Mouse (Mus musculus) gastrocnemius, postnatal 36 days (tissue): ENCODE measurements around the gene Surf1. TPM values are rescaled to one million over a fixed set of nuclear protein-coding genes. Genes with fewer than 3 reads are reported as not detected.

Experiments used
- DNase-seq, 2 experiments: peaks; one replicate each; pipeline ENCODE4 v3.0.0; 2022
- intact Hi-C: fragments of 180-260 bp; cut with DNase I; formaldehyde crosslinking; loops from one replicate; pipeline ENCODE4 v1.15.1; 2025
- total RNA-seq, 2 experiments: library from RNA; stranded (reverse); gene quantifications; 2 replicates each; pipeline ENCODE4 v1.2.3; 2021

Surf1 gene
- total RNA-seq, 2 experiments from 2014 or later: 35.5 to 38.8 TPM

DNA sequence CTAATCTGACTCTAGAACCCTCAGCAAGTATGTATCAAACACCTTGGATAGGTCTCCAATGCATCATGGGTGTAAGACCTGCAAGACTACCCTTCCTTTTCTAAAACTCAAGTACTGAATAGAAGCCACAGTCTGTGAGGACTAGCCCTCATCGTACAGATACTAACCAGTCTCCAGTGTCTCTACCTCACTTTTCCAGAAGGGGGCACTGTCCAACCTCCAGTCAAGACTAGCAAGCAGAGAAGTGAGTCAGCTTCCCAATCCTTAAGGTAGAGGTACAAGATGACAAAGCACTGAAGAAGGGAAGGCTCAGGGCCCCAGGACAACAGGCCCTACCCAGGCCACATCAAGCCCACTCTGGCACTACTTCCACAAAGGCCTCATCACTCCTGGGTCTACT is 14.1 kb upstream of the Surf1 start:
- intact Hi-C loops: loop anchor here (2.0 to 5.0 kb wide), 2 partner anchors 77 to 110 kb away; partner anchors contain the start of gene Cacfd1
- DNase-seq: no peak

DNA sequence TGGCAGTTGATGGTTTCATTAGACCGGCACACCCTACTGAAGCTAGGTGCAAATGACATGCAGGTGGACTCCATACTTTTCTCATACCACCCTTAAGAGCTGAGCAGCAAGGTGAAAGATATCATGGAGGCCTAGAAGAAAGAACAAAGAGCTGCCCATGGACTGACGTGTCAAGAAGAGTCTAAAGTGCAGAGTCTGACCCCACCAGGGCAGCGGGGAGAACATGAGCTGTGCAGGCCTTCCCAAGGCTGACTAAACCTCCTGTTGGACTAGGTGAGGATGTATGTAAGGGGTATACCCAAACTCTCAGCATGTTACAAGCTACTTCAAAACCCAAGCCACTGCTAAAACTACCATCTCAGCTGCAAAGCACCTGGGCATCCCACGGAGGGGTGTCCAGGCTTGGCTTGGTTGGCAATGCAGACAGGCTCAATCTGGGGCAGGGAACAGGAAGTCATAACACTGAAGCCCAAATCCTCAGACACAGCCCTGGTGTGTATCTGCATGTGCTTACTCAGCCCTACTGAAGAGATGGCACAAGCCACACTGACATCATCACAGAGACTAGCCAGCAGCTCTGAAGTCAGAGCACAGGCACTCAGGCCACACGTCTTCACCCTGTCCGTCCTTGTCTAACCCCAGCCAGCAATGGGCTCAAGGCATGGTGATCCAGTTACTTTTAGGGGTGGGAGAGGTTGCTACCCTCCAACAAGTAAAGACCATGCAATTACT is 11.6 kb upstream of the Surf1 start:
- intact Hi-C loops: no loop called here
- DNase-seq: no peak

GRCm38 (mm10) chr2:26921784-26922183 is 5.5 kb upstream of the Surf1 start:
- DNase-seq: no peak
- intact Hi-C loops: no loop called here

- intact Hi-C loops: no loop called here
- DNase-seq: no peak
Measured at GRCm38 (mm10) chr2:26920190-26920855, 4.0 kb upstream of the Surf1 start.

- DNase-seq: no peak
- intact Hi-C loops: no loop called here
Measured at GRCm38 (mm10) chr2:26919684-26920083, 3.4 kb upstream of the Surf1 start.

GRCm38 (mm10) chr2:26916738-26917137 is 408 bp upstream of the Surf1 start:
- intact Hi-C loops: no loop called here
- DNase-seq: no peak

DNA sequence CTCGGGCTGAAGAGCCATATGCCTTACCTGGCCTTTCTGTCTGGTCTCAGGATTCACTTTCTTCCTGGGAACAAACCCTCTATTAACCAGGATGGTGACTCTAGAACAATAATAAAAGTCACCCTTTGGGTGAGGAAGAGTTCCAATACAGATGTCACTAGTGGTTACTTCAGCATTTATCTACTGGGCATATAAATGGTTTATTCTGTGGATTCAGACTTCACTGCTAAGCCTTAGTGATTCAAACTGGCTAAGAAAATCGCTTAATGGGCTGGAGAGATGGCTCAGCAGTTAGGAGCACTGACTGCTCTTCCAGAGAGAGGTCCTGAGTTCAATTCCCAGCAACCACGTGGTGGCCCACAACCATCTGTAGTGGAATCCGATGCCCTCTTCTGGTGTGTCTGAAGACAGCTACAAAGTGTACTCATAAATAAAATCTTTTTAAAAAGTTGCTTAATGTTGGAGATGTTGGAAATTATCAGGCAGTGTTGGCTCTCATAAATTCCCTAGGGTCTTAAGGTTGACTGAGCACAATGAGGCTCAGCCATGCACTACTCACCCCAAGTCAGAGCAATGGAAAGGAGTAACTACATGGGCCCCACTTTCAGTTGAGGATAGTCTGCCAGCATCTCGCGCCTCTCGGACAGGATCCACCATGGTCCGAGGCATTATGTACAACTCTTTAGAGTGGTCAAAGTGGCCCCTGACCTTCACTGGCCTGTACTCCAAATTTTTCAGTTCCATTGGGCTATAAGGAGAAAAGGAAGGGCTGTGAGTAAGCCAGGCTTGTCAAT is 2.0 kb downstream of the Surf1 start:
- DNase-seq: peak in 1 of 2 experiments; percentile 1
- intact Hi-C loops: no loop called here

DNA sequence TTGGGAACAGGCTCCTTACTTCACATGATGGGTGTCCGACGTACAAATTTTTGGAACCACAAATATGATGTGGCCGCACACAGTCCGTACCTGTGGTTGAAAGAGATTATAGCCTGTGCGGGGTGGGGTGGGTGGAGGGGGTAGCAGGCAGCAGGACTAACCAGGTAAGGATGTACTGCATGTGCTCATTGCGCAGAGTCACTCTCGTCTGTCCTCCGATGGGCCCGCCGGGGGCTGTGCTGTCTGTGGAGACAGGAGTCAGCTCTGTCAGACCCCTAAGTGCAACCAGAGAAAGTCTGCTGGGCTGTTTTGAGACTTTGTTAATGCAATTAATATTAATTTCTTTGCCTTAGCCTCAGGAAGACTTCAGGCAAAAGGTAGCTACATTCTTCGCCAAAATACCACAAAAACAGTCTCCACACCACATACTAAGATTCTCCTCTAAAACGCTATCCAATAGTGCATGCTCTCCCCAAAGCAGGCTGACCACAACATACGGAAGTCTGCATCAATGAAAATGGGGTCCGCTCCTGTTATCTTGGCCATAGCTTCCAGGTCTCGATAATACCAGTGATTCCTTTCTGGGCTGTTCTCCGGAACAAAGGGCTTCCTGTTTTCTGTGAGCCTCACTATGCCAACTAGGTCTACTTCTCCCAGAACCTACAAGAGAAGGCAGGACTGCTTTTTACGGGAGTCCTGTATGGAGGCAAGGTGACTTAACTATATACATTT is 2.7 kb downstream of the Surf1 start:
- intact Hi-C loops: no loop called here
- DNase-seq: no peak

DNA sequence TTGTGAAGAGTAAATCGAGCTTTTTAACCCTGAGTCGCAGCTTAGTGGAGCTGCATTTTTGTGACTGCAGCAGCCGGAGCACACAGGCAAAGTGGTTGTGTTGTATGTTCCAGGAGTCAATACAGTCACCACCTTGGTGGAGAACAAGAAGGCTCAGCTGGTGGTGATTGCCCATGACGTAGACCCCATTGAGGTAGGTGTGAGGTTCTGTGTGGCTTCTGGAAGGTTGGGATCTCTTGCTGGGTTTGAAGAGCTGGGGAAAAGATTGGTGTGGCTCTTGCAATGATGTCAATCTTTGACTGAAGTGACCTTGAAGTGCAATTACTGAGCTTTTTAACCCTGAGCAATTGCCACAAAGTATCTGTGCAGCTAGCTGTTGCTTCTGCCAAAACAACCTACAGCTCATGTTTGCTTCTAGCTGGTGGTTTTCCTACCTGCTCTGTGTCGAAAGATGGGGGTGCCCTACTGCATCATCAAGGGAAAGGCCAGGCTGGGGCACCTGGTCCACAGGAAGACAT is 4.0 kb downstream of the Surf1 start:
- intact Hi-C loops: no loop called here
- no peak for DNase-seq

DNA sequence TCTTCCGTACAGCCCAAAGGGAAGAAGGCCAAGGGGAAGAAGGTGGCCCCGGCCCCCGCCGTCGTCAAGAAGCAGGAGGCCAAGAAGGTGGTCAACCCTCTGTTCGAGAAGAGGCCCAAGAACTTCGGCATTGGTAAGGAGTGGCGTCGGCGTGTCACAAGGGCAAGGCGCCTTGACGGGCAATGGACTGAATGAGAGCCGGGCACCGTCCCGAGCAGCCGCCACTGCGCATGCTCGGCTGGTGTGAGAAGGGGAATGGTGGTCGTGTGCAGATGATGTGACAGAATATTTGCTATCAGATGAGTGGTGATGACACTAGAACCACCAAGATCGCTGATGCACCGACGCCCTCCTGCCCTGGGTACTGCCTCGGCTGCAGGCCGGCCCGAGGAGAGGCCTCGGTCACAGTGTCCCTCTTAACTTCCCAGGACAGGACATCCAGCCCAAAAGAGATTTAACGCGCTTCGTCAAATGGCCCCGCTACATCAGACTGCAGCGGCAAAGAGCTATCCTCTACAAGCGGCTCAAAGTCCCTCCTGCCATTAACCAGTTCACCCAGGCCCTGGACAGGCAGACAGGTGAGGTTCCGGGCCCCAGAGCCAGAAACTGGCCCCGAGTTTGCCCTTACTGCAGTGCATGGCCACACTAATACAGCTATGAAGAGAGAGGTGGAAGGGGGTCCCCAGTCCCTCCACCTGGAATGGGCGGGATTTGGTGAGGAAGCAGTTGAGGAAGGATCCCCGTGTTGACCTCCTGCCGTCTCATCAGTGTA is 5.2 kb downstream of the Surf1 start:
- no peak for DNase-seq
- intact Hi-C loops: no loop called here

DNA sequence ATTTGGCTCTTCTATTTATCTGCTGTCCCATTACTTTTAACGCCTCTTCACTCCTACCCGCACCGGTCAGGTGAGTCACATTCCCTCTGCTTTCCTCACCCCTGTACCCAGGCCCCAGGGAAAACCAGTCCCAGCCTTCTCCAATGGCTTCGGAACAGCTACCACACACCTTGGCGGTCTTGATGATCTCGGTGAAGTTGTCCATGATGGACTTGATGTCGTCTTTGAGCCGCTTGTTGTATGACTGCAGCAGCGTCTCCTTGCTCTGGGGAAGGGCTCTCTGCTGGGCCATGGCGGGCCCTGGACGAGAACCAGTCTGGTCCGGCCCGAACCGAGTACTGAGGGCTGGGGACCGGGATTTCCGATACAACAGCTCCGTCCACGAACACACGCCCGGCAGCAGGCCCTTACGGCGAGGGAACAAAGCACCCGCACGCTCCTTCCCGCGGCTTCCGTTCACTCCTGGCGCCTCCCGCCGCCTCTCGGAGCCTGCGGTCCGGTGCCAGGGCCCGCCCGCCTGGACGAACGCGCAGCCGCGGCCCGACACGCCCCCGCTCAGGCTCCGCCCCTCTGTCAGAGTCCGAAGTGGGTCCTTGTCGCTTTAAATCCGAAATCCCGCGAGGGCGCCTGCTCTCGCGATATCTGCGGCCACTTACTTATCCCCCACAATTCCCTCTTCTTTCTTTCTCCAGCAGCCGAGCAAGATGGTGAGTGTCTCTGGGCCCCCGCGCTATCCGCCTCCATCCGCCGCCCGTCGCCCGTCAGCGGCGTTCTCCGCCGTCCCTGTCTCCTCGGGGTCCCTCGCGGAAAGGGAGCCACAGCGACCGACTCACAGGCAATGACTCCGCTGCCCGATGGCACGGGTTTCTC is 6.0 kb downstream of the Surf1 start, which contains the start of the genes Med22 and Rpl7a:
Med22 (minus strand) TSS at position 554 of the 870 bp plus-strand sequence.
Rpl7a (plus strand) TSS at position 641 of the 870 bp plus-strand sequence.
- peak; percentile 100 for DNase-seq
- intact Hi-C loops: no loop called here

DNA sequence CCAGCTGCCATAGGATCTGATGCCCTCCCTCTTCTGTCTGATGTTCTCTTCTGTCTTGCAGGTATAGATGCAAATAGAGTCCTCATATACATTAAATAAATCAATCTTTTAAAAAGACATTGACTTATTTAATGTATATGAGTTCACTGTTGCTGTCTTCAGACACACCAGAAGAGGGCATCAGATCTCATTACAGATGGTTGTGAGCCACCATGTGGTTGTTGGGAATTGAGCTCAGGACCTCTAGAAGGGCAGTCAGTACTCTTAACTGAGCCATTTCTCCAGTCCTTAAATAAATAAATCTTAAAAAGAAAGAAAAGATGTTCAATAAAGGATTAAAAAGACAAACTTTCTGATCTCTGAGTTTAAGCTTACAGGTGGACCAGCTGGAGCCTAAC is 6.9 kb downstream of the Surf1 start:
- DNase-seq: no peak
- intact Hi-C loops: loop anchor here (10.0 kb wide), 1 partner anchor 265 kb away; no protein-coding TSS in a partner anchor

DNA sequence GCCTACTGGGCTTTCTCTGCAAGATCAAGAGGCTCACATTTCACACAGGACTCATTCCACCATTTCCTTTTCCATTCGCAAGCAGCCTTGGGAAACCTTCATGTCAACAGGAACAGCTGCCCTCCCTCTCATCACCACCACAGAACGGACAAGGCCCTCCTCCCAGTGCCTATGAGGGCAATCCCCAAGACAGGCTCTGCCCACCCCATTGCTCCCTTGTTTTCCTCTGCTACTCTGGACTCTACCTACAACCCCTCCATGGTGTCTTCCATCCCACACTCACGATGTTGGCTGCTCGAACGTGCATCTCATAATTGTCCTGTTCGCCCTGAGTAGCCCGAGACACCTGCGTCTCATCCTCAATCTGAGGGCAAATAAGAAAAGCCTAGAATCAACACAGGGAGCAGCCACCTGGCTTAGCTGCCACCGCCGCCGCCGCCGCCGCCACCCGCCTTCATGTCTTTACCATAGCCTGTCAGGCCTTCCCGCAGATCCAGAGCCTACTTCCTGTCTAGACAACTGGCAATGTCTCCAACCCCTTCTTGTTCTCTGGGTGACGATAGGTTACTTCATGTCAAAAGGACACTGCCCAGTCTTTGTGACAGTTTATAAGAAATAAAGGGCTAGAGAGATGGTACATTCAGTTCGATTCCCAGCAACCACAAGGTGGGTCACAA is 7.5 kb downstream of the Surf1 start:
- no peak for DNase-seq
- intact Hi-C loops: loop anchor here (10.0 kb wide), 1 partner anchor 264 kb away; no protein-coding TSS in a partner anchor

- DNase-seq: peak in 1 of 2 experiments; percentile 30
- intact Hi-C loops: loop anchor here (10.0 kb wide), 1 partner anchor 262 kb away; no protein-coding TSS in a partner anchor
Measured at GRCm38 (mm10) chr2:26907109-26907508, 9.2 kb downstream of the Surf1 start.

GRCm38 (mm10) chr2:26906431-26906830 is 9.9 kb downstream of the Surf1 start:
- intact Hi-C loops: loop anchor here (10.0 kb wide), 1 partner anchor 262 kb away; no protein-coding TSS in a partner anchor
- no peak for DNase-seq

- intact Hi-C loops: loop anchor here (10.0 kb wide), 1 partner anchor 261 kb away; no protein-coding TSS in a partner anchor
- no peak for DNase-seq
Measured at GRCm38 (mm10) chr2:26905936-26906335, 10.4 kb downstream of the Surf1 start.

DNA sequence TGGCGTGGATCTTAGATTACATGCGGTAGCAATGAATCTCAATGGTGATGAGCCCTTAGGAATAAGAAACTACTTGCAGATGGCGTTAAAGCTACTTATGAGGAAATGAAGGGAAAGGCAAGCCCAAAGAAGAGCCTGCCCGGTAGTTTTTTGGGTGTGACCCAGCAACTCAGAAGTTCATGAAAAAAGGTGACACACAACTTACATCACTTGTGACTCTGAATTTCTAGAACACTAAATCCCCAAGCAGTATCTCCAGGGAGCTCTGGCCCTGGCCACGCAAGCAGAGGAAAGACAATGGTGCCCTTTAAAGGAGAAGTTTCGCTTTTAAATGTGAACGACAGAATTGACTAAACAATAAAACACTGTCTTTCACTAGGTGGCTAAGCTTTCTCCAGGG is 13.0 kb downstream of the Surf1 start:
- intact Hi-C loops: loop anchor here (5.0 to 10.0 kb wide), 2 partner anchors 259 to 456 kb away; partner anchors contain the start of gene Sec16a
- no peak for DNase-seq
